Mouse (Mus musculus): ENCODE measurements around the gene Bicd2.
"Not testable (repeated sequence)": the region's sequence is repeated elsewhere in the genome, so short reads cannot be mapped to it uniquely, and the experiment has no call there.

Bicd2 gene

DNA sequence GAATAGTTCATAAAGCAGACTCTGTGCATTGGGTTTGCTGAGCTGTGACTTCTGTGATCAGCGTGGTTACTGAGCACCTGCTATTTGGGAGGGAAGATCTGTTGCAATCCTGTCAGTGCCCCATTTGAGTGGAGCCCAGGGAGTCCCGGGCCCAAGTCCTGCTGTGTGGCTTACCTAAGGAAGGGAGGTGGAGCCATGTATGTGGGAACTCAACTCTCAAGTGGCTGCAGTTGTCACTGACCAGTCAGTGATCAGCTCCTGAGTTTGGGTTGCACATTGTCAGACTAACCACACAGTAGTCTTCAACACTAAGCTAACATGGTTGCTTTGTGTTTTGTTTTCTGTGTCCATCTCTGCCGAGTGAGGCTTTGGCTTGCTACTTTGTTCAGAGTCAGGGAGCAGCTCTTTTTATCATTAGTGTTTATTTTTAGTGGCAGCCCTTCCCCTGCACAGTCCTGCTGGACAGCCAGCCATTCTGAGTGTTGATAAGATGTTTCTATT is 19.6 kb downstream of the Bicd2 start:
- no peak for DNase-seq (ENCODE audit: low read depth, low spot score)

DNA sequence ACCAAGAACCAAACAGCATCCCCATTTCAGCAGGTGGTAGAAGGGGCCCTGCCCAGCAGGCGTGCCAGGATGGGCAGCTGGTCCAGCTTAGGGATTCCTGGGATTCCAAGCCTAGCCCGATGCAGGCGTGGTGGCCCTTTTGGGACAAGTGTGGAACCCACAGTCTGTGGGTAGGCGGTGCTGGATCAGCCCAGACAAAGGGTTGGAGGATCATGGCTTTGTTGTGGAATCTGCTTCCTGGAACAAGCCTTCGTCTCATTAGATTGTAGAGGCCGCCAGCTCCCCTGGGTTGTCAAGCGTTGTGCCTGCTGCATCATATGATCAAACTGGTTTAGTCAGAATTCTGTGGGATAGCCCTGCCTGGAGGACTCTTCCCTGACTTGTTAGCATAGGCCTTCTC is 21.0 kb downstream of the Bicd2 start:
- DNase-seq (ENCODE audit: low read depth, low spot score): no peak

DNA sequence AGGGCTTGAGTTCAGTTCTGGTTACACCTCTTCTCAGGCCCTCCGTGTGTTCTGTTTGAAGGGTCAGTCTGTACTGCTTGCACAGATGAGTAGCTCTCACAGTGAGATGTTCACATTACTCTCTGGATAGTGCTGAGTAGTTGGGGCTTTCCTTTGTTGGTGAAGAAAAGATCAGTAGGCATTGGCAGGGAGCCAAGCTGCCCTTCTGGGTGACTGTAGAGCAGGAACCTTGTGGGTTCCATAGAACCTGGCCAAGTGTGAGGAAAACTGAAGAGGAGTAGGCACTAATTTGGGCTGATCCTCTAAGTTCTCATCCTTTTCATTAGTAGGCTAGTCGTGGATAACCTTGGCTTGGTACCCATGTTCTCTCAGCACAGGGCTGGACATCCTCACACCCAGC is 21.4 kb downstream of the Bicd2 start:
- no peak for DNase-seq (ENCODE audit: low read depth, low spot score)

DNA sequence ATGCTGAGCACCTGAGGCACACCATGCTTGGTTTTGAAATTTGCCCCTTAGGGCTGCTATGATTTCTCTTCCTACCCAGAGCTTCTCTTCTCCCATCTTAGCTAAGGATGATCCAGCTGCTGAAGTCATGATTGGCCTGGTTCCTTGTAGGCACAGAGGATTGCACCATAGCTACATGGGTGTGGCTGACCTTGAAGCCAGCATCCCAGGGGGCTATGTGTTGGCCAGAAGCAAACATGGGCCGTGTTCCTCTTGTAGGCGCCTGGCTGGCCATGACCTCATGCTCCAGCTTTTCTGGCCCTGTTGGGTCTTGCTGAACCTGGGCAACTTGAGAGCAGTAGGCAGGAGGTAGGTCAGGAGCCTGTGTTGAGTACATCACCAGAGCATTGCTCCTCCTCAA is 23.3 kb downstream of the Bicd2 start:
- no peak for DNase-seq (ENCODE audit: low read depth, low spot score)

DNA sequence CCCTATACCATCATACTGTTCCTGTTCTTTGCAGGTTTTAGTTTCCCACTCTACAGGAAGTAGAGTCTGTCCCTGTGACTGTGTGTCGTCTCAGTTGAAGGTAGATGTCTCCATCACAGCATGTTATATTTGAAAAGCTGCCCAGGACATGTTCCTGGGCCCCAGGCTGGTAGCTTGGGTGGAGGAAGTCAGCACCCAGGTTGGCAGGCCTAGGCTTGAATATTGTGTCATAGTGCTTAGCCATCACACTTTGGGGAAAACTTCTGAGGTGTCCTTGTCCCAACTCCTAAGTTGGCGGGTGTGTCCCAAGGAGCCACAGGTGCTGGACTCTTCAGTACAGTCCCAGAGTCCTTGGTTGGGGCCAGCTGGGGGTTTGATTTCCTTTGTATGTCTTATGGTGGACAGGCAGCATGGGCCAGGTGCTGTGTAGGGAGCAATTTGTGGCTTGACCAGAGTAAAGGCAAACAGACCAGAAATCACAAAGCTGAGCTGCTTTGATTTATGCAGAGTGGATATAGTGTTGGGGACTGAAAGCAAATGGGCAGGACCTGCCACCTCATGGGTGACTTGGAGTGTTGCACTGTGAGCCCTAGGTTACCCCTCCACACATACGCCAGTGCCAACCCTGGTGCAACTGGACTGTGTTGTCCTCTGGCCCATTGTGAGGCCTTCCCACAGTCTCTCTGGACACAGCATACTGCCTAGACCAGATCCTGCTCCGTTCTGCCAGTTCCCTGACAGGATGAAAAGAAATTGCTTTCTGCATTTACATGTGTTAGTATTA is 26.5 kb downstream of the Bicd2 start:
- DNase-seq (ENCODE audit: low read depth, low spot score): no peak

DNA sequence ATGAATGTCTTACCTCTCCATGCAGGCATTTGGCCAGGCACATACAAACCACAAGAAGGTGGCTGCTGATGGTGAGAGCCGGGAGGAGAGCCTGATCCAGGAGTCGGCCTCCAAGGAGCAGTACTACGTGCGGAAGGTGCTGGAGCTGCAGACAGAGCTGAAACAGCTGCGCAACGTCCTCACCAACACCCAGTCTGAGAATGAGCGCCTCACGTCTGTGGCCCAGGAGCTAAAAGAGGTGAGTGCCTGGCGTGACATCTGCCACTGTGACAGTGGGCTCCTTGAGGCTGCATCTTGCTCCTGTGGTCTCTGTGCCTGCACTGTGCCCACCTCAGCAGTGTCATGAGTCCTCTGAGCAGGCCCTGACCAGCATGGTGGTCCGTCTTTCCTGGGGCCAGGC is 28.0 kb downstream of the Bicd2 start:
- DNase-seq (ENCODE audit: low read depth, low spot score): no peak

DNA sequence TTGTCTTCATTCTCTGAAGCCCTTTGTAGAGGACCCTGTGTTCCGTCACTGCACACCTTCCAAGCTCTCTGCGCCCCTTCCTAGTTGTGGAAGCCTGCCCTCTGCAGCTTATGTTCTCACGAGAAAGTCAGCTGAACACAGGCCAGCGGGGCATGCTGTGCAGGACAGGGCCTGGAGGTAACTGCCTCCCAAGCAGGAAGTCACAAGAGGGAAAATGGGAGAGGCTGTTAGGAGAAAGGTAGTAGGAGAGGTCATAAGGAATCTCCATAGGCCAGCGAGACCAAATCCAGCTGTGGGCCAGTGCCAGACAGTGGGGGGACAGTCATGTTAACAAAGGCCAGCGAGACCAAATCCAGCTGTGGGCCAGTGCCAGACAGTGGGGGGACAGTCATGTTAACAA is 28.8 kb downstream of the Bicd2 start:
- not testable (repeated sequence) for DNase-seq (ENCODE audit: low read depth, low spot score)

DNA sequence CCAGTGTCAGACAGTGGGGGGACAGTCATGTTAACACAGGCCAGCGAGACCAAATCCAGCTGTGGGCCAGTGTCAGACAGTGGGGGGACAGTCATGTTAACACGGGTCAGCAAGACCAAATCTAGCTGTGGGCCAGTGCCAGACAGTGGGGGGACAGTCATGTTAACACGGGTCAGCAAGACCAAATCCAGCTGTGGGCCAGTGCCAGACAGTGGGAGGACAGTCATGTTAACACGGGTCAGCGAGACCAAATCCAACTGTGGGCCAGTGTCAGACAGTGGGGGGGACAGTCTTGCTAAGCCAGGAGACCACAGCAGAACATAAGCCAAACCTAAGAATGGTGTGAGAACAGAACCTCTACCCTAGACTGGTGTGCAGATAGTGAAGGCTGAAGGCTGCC is 29.5 kb downstream of the Bicd2 start:
- DNase-seq (ENCODE audit: low read depth, low spot score): not testable (repeated sequence)

DNA sequence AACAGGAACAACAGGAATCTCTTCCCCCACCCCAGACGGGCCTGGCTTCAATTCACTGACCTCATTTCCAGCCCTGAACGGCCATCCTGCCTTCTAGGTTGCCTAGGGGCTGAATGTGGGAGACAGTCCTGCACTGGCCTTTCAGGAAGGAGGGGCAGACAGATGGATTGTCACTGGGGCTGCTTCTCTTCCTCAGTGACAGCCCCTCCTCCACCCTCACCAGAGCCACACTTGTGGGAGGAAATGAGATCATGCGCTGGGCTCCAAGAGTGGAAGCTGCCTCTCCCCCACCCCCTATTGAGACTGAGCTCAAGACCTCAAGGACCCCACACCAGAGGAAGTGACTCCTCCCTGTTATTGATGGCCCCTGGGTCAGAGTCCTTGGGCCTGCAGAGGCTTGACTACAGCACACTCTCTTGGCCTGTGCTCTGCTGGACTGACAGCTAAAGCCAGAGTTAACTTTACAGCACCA is 30.1 kb downstream of the Bicd2 start:
- peak; percentile 56 for DNase-seq (ENCODE audit: low read depth, low spot score)

DNA sequence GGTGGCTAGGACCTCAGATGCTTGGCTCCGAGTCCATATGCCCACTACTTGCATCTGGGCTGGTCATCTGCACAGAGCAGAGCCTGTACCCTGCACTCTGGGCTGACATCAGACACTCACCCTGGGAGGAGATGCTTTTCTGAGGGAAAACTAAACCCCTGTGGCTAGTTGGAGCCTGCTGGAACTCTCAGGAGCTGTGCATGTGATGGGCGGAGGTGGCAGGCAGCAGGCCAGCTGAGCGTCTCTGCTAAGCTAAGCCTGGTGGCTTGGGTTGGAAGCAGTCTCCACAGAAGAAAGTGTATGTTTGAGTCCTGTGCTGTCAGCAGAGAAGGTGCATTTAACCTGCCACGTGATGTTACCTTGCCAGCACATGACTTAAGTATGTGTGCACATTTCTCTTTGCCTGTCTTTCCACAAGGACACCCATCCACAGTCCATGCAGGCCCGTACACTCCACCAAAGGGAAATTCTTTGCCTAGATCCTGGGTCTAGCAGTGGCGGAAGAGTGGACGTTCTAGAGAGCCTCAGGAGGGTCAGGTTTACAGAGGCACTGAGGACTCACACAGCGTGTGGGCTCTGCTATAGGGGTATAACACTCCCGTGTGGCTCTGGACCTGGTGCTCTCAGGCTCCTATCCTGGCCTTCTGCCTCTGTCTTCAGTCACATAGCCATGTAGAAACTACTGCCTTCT is 31.1 kb downstream of the Bicd2 start:
- DNase-seq (ENCODE audit: low read depth, low spot score): no peak

DNA sequence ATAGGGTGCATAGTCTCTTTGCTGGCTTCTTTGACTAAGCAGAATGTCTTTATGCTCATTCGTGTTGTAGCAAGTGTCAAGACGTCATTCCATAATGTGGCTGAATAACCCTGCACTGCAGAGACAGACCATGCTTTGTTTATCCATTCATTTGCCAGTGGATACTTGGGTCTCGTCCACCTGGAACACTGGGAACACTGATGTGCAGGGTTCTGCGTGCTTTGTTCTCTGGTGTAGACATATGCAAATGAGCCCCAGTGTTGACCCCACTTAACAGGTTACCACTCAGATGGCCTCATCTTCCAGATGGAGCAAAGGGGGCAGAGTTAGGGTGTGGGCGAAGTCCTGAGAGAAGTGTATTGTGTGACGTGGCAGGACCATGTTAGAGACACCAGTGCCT is 32.9 kb downstream of the Bicd2 start:
- DNase-seq (ENCODE audit: low read depth, low spot score): no peak

DNA sequence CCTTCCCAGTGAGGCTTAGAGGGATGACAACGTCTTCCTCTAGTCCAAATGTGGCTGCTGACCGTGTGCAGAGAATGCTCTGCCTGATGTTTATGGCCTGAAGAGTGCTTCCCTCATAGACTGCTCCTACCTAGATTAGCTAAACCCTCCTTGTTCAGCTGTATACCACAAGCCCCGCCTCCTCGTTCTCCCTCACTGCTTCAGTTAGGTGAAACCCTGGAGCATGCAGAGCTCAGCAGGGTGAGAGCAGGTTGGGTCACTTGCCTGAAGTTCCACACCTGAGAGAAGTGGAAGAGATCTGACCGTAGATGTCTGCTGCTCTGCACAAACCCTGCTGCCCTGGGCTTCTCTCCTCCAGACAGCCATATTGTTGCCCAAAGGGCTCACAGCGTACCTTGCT is 33.3 kb downstream of the Bicd2 start:
- no peak for DNase-seq (ENCODE audit: low read depth, low spot score)

DNA sequence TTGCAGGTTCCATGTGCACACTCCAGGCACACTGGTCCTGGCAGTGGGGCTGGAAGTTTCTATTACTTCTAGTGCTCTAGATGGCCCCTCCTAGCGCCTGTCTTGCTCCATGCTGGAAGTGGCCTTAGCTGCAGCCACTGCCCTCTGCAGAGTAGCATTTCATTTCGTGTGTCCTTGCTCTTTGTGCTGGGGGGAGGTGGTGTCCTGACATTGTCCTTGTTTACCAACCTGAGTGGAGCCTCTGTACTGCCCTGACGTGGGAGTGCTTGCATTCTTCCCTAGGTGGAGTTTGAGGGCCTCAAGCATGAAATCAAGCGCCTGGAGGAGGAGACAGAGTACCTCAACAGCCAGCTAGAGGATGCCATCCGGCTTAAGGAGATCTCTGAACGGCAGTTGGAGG is 36.2 kb downstream of the Bicd2 start:
- DNase-seq (ENCODE audit: low read depth, low spot score): no peak

DNA sequence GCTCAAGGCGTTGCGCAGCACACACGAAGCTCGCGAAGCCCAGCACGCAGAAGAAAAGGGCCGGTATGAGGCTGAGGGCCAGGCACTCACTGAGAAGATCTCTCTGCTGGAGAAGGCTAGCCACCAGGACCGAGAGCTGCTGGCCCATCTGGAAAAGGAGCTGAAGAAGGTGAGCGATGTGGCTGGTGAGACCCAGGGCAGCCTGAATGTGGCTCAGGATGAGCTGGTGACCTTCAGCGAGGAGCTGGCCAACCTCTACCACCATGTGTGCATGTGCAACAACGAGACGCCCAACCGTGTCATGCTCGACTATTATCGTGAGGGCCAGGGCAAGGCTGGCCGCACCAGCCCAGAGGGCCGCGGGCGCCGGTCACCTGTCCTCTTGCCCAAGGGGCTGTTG is 37.9 kb downstream of the Bicd2 start:
- DNase-seq (ENCODE audit: low read depth, low spot score): no peak

DNA sequence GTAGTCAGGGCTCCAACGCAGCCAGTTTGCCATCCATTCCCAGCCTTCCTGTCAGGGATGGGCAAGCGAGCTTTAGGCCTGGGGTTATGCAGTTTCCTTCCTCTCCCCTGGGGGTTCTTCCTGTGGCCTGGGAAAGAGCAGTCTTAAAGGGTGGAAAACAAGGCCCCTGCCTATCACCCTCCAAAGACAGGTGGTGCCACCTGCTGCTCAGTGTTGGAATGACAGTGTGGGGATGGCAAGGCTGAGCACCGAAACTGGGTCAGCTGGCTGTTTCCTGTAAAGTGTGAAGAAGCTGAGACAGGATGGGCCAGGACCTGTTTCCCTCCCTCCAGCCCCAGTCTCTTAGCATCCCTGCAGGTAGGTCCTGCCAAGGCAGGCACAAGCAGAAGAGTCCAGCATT is 39.8 kb downstream of the Bicd2 start:
- peak; percentile 77 for DNase-seq (ENCODE audit: low read depth, low spot score)

DNA sequence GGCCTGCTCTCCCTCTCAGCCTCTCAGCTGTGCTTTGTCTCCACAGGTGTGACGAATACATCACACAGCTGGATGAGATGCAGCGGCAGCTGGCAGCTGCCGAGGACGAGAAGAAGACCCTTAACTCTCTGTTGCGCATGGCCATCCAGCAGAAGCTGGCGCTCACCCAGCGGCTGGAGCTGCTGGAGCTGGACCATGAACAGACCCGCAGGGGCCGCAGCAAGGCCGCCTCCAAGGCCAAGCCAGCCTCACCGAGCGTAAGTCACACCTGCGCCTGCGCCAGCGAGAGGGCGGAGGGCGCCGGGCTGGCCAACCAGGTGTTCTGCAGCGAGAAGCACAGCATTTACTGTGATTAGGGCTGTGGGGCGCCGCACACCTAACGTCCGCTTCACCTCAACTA is 41.6 kb downstream of the Bicd2 start:
- no peak for DNase-seq (ENCODE audit: low read depth, low spot score)

DNA sequence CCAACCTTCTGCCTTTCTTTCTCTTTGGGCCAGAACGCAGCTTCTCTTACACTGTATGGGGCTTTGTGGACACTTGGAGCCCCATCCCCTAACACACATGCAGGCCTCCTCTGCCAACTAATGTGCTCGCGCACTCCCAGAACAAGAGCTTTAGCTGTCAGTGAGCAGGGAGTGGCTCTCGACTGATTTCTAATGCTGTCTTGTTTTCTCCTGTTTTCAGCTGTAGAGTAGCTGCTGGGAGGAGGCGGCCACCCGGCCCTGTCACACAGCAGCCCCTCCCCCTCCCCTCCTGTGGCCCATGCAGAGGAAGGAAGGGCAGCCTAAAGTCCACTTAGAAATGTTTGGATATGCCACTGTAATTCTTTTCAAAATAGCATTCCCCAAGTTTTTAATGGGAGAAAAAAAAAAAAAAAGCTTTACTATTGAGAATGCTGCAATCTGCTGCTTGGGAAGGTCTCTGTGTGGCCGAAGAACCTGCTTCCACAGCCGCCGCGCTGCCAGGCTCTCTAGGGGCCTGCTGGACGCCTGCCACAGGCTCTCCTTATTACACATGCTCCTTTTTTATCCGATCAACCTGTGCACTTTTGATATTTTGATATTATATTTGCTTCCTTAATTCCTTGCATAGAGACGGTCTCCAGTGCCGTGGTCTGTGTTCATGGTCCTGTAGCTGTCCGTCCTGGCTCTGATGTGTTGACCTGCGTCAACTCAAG is 43.5 kb downstream of the Bicd2 start:
- no peak for DNase-seq (ENCODE audit: low read depth, low spot score)

DNA sequence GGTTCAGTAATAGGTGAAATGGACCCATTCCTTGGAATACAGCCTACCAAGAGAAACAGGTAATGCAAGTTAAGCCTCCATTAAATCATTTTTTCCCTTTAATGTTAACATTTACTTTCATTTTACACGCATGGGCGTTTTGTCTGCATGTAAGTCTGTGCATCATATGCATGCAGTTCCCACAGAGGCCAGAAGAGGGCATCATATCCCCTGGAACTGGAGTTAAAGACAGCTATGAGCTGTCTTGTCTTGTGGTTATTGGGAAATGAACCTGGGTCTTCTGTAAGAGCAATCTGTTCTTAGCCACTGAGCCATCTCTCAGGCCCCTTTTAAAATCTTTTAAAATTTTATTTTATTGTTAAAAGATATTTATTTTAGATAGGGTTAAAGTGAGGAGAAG is 50.0 kb downstream of the Bicd2 start:
- DNase-seq (ENCODE audit: low read depth, low spot score): no peak

DNA sequence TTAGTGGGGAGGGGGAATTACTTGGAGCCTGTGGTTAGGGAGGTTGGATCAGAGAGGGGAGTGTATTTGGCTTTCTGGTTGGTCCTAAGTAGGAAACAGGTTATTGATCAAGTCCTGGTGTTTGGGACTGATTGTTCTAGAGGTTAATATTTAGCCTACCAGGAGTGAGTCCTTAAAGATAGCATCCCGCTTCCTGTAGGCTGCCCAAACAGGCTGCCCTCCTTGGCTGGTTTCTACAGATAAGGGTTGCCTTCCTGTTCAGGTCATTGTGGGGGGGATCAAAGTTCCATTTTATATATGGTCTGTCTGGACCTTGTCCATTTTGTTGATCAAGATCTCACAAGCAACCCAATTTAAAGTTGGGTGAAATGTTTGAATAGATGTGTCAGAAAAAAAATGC is 52.2 kb downstream of the Bicd2 start:
- DNase-seq (ENCODE audit: low read depth, low spot score): no peak

DNA sequence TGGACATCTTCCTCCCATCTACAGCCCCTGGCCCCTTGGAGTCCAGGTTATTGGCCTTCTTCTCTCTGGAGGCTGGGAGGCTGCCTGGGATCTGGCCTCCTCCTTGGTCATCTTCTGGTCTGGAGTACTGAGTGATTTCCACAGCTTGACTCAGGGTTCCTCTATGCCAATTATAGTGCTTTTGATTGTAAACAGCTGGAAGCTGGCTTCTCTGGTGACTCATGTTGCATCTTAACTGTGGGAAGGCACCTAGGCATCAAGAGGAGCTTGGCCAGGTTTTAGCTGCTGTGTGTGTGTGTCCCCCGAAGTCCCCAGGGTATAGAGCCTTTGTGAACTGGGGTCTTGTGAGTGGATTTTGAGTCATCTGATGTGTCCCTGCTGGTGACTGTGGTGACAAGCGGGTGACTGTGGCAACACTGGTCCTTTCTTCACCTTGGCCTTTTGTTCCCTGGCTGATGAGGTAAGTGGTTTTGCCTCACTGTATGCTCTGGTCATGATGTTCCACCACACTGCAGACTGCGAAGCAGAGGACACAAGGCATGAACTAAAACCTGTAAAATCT is 53.6 kb downstream of the Bicd2 start:
- DNase-seq (ENCODE audit: low read depth, low spot score): no peak

DNA sequence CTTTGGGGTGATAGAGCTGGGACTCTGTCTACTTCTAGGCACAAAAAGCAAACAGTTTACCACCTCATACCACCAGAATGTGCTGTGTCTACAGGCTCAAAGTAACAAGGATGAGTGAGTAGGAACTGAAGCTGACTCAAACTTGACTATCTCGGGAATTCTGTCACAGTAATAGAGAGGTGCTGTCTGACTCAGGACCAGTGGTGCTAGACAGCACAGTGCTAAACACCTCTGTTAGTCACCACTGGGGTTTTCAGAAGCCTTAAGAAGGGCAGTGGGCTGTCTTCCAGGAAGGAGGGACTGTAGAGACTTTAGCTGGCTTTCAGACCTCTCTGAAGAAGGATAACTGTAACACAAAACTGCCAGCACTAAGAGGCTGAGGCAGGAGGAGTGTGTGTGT is 55.4 kb downstream of the Bicd2 start:
- no peak for DNase-seq (ENCODE audit: low read depth, low spot score)

DNA sequence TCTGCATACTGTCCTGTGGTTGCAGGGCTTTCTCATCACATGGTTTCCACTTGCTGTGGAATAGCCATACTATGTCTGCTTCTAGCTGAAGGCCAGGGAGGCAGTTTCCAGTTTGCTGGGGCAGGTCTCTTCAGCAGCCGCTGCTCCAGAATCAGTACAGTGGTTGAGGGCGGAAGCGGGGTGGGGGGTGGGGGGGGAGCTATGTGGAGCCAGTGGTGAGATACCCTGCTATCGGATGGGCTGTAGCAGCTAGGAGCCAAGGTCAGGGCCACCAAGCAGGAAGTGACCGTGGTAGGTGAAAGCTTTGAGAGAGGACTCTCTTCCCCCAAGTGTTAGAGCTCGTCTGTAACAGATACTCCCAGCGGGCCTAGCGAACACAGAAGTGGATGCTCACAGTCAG is 56.8 kb downstream of the Bicd2 start:
- no peak for DNase-seq (ENCODE audit: low read depth, low spot score)
